Mouse (Mus musculus) E14TG2a.4 (cell line): ENCODE data around the gene Ckap2l.

Experiments
- CTCF ChIP-seq: conservative IDR thresholded peaks from 2 replicates; pipeline ENCODE4 v1.5.1; 2014; ENCODE audit warnings: low read length
- POU5F1 ChIP-seq: IDR thresholded peaks from 2 replicates; pipeline ENCODE4 v1.6.1; 2014; ENCODE audit warnings: low read length, borderline replicate concordance

DNA sequence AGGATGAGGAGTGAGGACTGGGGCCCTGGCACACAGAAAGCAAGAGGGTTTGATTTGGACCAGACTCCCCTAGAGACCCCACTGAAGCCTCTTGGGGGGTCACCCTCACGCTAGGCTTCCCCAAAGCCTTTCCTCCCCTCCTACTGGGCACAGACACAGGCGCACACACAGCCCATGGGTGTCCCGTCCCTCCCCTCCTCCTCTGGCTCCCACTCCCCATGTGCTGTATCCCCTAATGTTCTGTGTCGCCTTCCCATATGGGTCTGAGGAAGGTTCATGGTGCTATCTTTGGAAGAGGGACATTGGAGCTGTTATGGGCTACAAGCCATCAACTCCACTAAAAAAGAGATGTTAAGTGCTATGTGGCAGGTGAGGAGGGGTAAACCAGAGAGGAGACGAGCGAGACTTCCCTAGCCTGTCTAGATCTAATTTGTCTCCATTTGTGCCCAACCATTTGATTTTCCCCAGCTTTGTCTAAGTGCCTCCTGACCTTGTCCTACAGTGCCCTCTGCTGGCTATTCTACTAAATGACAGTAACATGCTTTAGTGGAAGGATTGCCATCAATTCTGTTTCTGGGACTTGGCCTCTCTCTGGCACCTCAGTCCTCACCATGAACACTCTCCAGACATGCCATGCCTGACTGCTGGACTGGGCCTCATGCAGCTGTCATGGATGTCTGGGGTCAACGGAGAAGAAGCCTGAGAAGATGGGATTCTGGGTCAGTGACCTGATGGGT, 38.4 kb downstream of the Ckap2l start:
- TF ChIP-seq CTCF (peak; percentile 60), POU5F1 (no peak)
